Mouse (Mus musculus) MEL (cell line): Measurements from ENCODE around the gene Tcf7l2.

Source experiments
- CTCF ChIP-seq, 3 experiments: IDR thresholded peaks in 2 of 3; conservative IDR thresholded peaks in 1 of 3; 2 replicates each; pipeline ENCODE4 v1.5.1; 2011 to 2012; ENCODE audit warnings: low read length in 3 of 3, low read depth in 2 of 3, mild to moderate bottlenecking in 2 of 3, improper control_type of control experiment in 1 of 3, inconsistent platforms in 1 of 3, mixed read lengths in 1 of 3, moderate library complexity in 1 of 3; ENCODE audit not compliant: control insufficient read depth in 1 of 3, insufficient read depth in 1 of 3, poor library complexity in 1 of 3, severe bottlenecking in 1 of 3
- EP300 ChIP-seq, 2 experiments: IDR thresholded peaks; 2 replicates each; pipeline ENCODE4 v1.6.1; 2011; ENCODE audit warnings: improper control_type of control experiment in 2 of 2, low read length in 2 of 2, low read depth in 1 of 2, mild to moderate bottlenecking in 1 of 2
- ETS1 ChIP-seq: IDR thresholded peaks from 2 replicates; pipeline ENCODE4 v1.6.1; 2012; ENCODE audit warnings: low read depth, mild to moderate bottlenecking, inconsistent platforms, low read length, improper control_type of control experiment, moderate library complexity
- GATA1 ChIP-seq: IDR thresholded peaks from 2 replicates; pipeline ENCODE4 v1.6.1; 2011; ENCODE audit warnings: low read depth, low read length, improper control_type of control experiment
- HCFC1 ChIP-seq: IDR thresholded peaks from 2 replicates; pipeline ENCODE4 v1.6.1; 2012; ENCODE audit warnings: low read depth, mild to moderate bottlenecking, inconsistent platforms, low read length, improper control_type of control experiment, moderate library complexity
- MAFK ChIP-seq: IDR thresholded peaks from 2 replicates; pipeline ENCODE4 v1.6.1; 2011; ENCODE audit warnings: low read depth, mild to moderate bottlenecking, low read length, improper control_type of control experiment, borderline replicate concordance
- MAX ChIP-seq: IDR thresholded peaks from 2 replicates; pipeline ENCODE4 v1.6.1; 2011; ENCODE audit warnings: low read length, improper control_type of control experiment
- MXI1 ChIP-seq: IDR thresholded peaks from 2 replicates; pipeline ENCODE4 v1.6.1; 2011; ENCODE audit warnings: mild to moderate bottlenecking, low read depth, low read length, improper control_type of control experiment
- POLR2A ChIP-seq, 2 experiments: IDR thresholded peaks; 2 replicates each; pipeline ENCODE4 v1.6.1; 2011 to 2012; ENCODE audit warnings: low read length in 2 of 2, mild to moderate bottlenecking in 2 of 2, control low read depth in 1 of 2, improper control_type of control experiment in 1 of 2, low read depth in 1 of 2, moderate library complexity in 1 of 2; ENCODE audit not compliant: control insufficient read depth in 1 of 2, insufficient read depth in 1 of 2, poor library complexity in 1 of 2
- POLR2AphosphoS5 ChIP-seq: IDR thresholded peaks from 2 replicates; pipeline ENCODE4 v1.6.1; 2012; ENCODE audit warnings: low read depth, borderline replicate concordance, mild to moderate bottlenecking, inconsistent platforms, low read length, moderate library complexity, mixed read lengths
- RAD21 ChIP-seq: IDR thresholded peaks from 2 replicates; pipeline ENCODE4 v1.6.1; 2011; ENCODE audit warnings: mild to moderate bottlenecking, low read depth, low read length, improper control_type of control experiment
- RCOR1 ChIP-seq: IDR thresholded peaks from 2 replicates; pipeline ENCODE4 v1.6.1; 2012; ENCODE audit warnings: low read depth, mild to moderate bottlenecking, inconsistent platforms, low read length, improper control_type of control experiment
- SIN3A ChIP-seq: IDR thresholded peaks from 2 replicates; pipeline ENCODE4 v1.6.1; 2012; ENCODE audit warnings: low read length, improper control_type of control experiment, inconsistent platforms
- ZKSCAN1 ChIP-seq: IDR thresholded peaks from 2 replicates; pipeline ENCODE4 v1.6.1; 2012; ENCODE audit warnings: low read depth, mild to moderate bottlenecking, inconsistent platforms, low read length, improper control_type of control experiment, moderate library complexity

DNA sequence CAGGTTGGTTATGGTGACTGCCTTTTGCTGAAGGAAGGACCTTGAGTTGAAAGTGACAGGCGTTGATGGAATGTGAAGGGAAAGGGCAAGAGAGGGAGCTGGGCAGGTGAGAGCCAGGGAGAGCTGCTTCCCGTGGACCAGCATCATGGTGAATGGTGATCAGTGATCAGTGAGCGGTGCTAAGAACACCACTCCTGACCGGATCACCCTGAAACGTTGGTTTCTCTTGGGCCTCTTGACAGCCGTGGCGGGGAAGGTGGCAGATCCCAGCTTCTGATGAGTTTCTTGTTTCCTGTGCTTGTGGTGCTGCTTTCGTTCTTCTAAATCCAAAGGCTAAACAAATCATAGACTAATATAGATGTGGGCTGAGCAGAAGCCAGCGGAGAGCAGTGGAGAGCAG lies 13.8 kb downstream of the Tcf7l2 start:
- TF ChIP-seq ZKSCAN1 (no peak), MXI1 (no peak), GATA1 (no peak), MAX (no peak), RCOR1 (no peak), CTCF (IDR thresholded peaks at IDR 0.05 in 2 of 3, conservative IDR thresholded peaks at IDR 0.05 in 1 of 3; ENCODE audit: control insufficient read depth in 1 of 3, insufficient read depth in 1 of 3, low read depth in 2 of 3, low read length in 3 of 3, poor library complexity in 1 of 3, severe bottlenecking in 1 of 3) (no peak), SIN3A (no peak), HCFC1 (no peak), MAFK (no peak), POLR2AphosphoS5 (no peak), RAD21 (no peak), ETS1 (no peak), EP300 (IDR thresholded peaks at IDR 0.05; ENCODE audit: low read depth in 1 of 2, low read length in 2 of 2) (no peak), POLR2A (IDR thresholded peaks at IDR 0.05; ENCODE audit: control insufficient read depth in 1 of 2, insufficient read depth in 1 of 2, low read depth in 1 of 2, low read length in 2 of 2, poor library complexity in 1 of 2) (no peak)
